Mouse (Mus musculus): ENCODE measurements around the gene Zfp213. TPM values are rescaled to one million over a fixed set of nuclear protein-coding genes. Genes with fewer than 3 reads are reported as not detected.

Gene Zfp213
- 16.9 and 19.8 TPM in 2 replicates for polyA plus RNA-seq (2014; fragmentation: Nextera tagmentation; extraction: Ambion mirVana)

DNA sequence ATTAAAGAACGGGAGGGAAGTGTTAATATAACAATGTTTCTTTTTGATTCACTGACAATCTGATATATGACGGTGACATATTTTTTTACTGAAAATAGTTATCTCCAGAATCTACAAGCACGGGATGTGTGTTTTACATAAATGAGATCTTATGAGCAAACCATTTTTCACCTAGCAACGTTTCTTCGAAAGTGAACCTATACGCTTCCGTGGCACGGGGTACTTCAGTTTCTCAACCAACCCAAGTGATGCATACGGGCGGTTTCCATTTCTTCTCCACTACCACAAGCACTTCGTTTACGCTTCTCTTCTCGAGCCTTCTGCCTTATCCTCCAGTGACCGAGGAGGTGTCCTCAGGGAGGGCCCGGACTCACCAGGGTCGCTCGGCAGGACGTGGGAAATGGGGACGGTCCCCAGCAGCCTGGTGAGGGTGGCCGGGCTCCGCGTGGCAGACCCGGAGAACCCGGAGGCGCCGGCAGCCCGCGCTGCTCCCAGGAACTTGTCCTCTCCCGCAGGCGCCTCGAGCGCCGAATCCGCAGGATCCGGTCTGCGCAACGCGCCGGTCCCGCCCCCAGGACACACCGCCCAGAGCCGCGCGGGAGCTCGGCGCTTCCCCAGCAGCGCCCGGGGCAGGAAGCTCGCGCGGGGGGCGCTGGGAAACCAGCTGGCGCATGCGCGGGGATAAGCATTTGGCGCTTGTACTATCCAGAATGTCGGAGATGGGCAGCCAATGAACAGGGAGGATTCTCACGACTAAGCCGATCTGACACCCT, at the start of gene Zfp213:
Zfp213 (minus strand) TSS at position 644 of the 773 bp plus-strand sequence.
- peak within 1 kb of the TSS; percentile 92 for H3K27ac ChIP-seq (ENCODE audit: low read depth, low read length)
- no peaks in the 10 kb centered on the region for H3K27me3 ChIP-seq (ENCODE audit: control insufficient read depth, insufficient read depth, low read length)
- ATAC-seq (ENCODE audit: low read depth): peak; percentile 95
- H3K36me3 ChIP-seq (ENCODE audit: control insufficient read depth, insufficient read depth, low read length): peaks cover 10% of the 10 kb centered on the region; the same call in 1 of the 2 replicates
- H3K9me3 ChIP-seq (ENCODE audit: control insufficient read depth, low read length): no peaks in the 10 kb centered on the region
- H3K4me1 ChIP-seq (ENCODE audit: control insufficient read depth, insufficient read depth, low read length): peaks cover 8% of the 10 kb centered on the region; the same call in 1 of the 2 replicates
- under 1% methylated on average over 59 of the region's 59 CpGs for WGBS
- peak within 1 kb of the TSS; percentile 85 for H3K9ac ChIP-seq (replicated peaks; ENCODE audit: low read depth, low read length)
- peak within 1 kb of the TSS; percentile 81 for H3K4me2 ChIP-seq (ENCODE audit: low read depth, low read length)
- peak within 1 kb of the TSS; percentile 82 for H3K4me3 ChIP-seq (ENCODE audit: low read depth, low read length)

- 87% methylated on average over 28 of the region's 28 CpGs for WGBS
- H3K27me3 ChIP-seq (ENCODE audit: control insufficient read depth, insufficient read depth, low read length): no peaks in the 10 kb centered on the region
- ATAC-seq (ENCODE audit: low read depth): no peak
These were observed 46.3 kb upstream of the Zfp213 start for GRCm38 (mm10) chr17:23610361-23610800.

GRCm38 (mm10) chr17:23609612-23610011, 45.6 kb upstream of the Zfp213 start:
- ATAC-seq (ENCODE audit: low read depth): no peak
- Histone ChIP-seq H3K36me3 (ENCODE audit: control insufficient read depth, insufficient read depth, low read length) (no peaks in the 10 kb centered on the region), H3K4me1 (ENCODE audit: control insufficient read depth, insufficient read depth, low read length) (no peaks in the 10 kb centered on the region), H3K27me3 (ENCODE audit: control insufficient read depth, insufficient read depth, low read length) (no peaks in the 10 kb centered on the region), H3K4me2 (ENCODE audit: low read depth, low read length) (no peak overlapping the region), H3K9me3 (ENCODE audit: control insufficient read depth, low read length) (no peaks in the 10 kb centered on the region), H3K27ac (ENCODE audit: low read depth, low read length) (no peak overlapping the region), H3K9ac (replicated peaks; ENCODE audit: low read depth, low read length) (no peak overlapping the region), H3K4me3 (ENCODE audit: low read depth, low read length) (no peak overlapping the region)
- 93% methylated on average over 24 of the region's 24 CpGs for WGBS

More at GRCm38 (mm10) chr17:23610361-23610800, 46.3 kb upstream of the Zfp213 start:
- Histone ChIP-seq H3K4me3 (ENCODE audit: low read depth, low read length) (no peak overlapping the region), H3K27ac (ENCODE audit: low read depth, low read length) (no peak overlapping the region), H3K4me2 (ENCODE audit: low read depth, low read length) (no peak overlapping the region), H3K4me1 (ENCODE audit: control insufficient read depth, insufficient read depth, low read length) (no peaks in the 10 kb centered on the region), H3K36me3 (ENCODE audit: control insufficient read depth, insufficient read depth, low read length) (no peaks in the 10 kb centered on the region), H3K9ac (replicated peaks; ENCODE audit: low read depth, low read length) (no peak overlapping the region), H3K9me3 (ENCODE audit: control insufficient read depth, low read length) (no peaks in the 10 kb centered on the region)

DNA sequence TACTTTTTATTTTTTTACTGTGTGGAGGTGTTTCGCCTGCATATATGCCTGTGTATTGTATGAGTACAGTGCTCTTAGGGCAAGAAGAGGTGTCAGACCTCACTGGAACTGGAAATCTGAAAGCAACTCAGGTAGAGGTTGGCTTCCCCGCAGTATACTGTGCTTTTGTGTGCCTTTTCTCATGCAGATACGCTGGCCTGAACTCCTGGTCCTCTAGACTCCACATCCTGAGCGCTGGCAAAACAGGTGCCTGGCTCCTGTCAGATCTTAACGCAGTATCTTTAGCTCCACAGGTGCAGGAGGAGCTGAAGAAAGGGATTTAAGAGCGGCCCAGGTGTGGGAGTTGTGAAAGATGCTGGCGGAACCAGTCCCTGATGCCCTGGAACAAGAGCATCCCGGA, 41.2 kb upstream of the Zfp213 start:
- no peaks in the 10 kb centered on the region for H3K27me3 ChIP-seq (ENCODE audit: control insufficient read depth, insufficient read depth, low read length)
- H3K4me2 ChIP-seq (ENCODE audit: low read depth, low read length): no peak overlapping the region
- no peaks in the 10 kb centered on the region for H3K9me3 ChIP-seq (ENCODE audit: control insufficient read depth, low read length)
- no peak for ATAC-seq (ENCODE audit: low read depth)
- WGBS: 85% methylated on average over 8 of the region's 8 CpGs
- H3K27ac ChIP-seq (ENCODE audit: low read depth, low read length): no peak overlapping the region
- H3K9ac ChIP-seq (replicated peaks; ENCODE audit: low read depth, low read length): no peak overlapping the region
- no peaks in the 10 kb centered on the region for H3K4me1 ChIP-seq (ENCODE audit: control insufficient read depth, insufficient read depth, low read length)
- no peaks in the 10 kb centered on the region for H3K36me3 ChIP-seq (ENCODE audit: control insufficient read depth, insufficient read depth, low read length)
- no peak overlapping the region for H3K4me3 ChIP-seq (ENCODE audit: low read depth, low read length)

GRCm38 (mm10) chr17:23604394-23604793, 40.4 kb upstream of the Zfp213 start:
- no peak overlapping the region for H3K4me3 ChIP-seq (ENCODE audit: low read depth, low read length)
- no peak overlapping the region for H3K4me2 ChIP-seq (ENCODE audit: low read depth, low read length)
- no peak for ATAC-seq (ENCODE audit: low read depth)
- no peak overlapping the region for H3K27ac ChIP-seq (ENCODE audit: low read depth, low read length)
- H3K9me3 ChIP-seq (ENCODE audit: control insufficient read depth, low read length): no peaks in the 10 kb centered on the region
- no peak overlapping the region for H3K9ac ChIP-seq (replicated peaks; ENCODE audit: low read depth, low read length)
- H3K36me3 ChIP-seq (ENCODE audit: control insufficient read depth, insufficient read depth, low read length): no peaks in the 10 kb centered on the region
- no peaks in the 10 kb centered on the region for H3K4me1 ChIP-seq (ENCODE audit: control insufficient read depth, insufficient read depth, low read length)
- no peaks in the 10 kb centered on the region for H3K27me3 ChIP-seq (ENCODE audit: control insufficient read depth, insufficient read depth, low read length)
- WGBS: 88% methylated on average over 7 of the region's 7 CpGs

- H3K27me3 ChIP-seq (ENCODE audit: control insufficient read depth, insufficient read depth, low read length): no peaks in the 10 kb centered on the region
- H3K36me3 ChIP-seq (ENCODE audit: control insufficient read depth, insufficient read depth, low read length): no peaks in the 10 kb centered on the region
- ATAC-seq (ENCODE audit: low read depth): no peak
- H3K4me3 ChIP-seq (ENCODE audit: low read depth, low read length): no peak overlapping the region
- 57% methylated on average over 2 of the region's 2 CpGs for WGBS
- H3K4me1 ChIP-seq (ENCODE audit: control insufficient read depth, insufficient read depth, low read length): no peaks in the 10 kb centered on the region
- no peak overlapping the region for H3K9ac ChIP-seq (replicated peaks; ENCODE audit: low read depth, low read length)
- no peak overlapping the region for H3K4me2 ChIP-seq (ENCODE audit: low read depth, low read length)
- no peak overlapping the region for H3K27ac ChIP-seq (ENCODE audit: low read depth, low read length)
- no peaks in the 10 kb centered on the region for H3K9me3 ChIP-seq (ENCODE audit: control insufficient read depth, low read length)
These were observed 39.5 kb upstream of the Zfp213 start for GRCm38 (mm10) chr17:23603542-23603941.

DNA sequence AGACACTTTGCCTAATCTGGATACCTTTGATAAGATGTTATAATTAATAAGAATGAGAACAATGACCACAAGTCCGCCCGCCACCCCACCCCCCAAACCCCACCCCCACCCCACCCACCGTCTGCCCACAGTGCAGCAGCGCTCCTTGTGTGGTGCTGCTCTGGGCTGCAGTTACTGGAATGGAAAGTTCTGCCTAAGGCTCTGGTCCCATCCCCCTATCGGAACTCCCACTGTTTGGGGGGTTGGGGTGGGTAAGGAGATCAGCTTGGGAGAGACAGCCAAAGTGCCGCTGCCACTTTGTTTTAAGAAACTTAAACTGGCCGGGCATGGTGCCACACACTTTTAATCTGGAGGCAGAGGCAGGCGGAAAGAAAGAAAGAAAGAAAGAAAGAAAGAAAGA, 39.0 kb upstream of the Zfp213 start:
- WGBS: 32% methylated on average over 8 of the region's 8 CpGs

DNA sequence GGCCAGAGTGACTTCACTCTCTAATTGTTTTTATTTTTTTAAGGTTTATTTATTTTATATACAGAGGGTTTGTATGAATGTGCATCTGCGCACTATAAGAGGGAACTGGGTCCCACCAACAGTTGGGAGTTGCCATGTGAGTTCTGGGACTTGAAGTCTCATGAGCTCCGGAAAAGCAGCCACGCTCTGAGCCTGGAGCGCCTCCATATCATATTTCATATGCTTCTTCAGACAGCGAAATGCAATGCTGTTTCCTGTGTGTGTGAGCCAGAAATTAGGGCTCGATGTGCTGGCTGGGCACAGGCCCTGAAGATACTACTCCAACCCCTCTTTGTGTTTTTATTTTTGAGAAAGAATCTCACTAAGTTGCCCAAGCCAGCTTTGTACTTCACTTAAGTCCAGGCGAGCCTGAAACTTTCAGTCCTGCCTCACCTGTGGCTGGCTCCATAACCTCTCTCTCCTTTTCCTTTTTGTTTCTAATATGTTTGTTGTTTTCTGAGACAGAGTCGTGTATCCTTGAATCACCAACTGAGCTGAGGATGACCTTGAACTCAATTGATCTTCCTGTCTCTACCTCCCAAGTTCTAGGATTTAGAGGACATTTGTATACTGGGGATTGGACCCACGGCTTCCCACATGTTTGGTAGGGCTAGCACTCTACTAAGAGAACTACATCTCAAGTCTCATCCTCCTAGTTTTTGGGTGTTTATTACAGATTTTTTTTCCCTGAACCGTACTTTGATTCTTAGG, 38.0 kb upstream of the Zfp213 start:
- H3K36me3 ChIP-seq (ENCODE audit: control insufficient read depth, insufficient read depth, low read length): no peaks in the 10 kb centered on the region
- no peak for ATAC-seq (ENCODE audit: low read depth)
- H3K27me3 ChIP-seq (ENCODE audit: control insufficient read depth, insufficient read depth, low read length): no peaks in the 10 kb centered on the region
- no peak overlapping the region for H3K4me3 ChIP-seq (ENCODE audit: low read depth, low read length)
- no peak overlapping the region for H3K27ac ChIP-seq (ENCODE audit: low read depth, low read length)
- no peak overlapping the region for H3K9ac ChIP-seq (replicated peaks; ENCODE audit: low read depth, low read length)
- no peaks in the 10 kb centered on the region for H3K4me1 ChIP-seq (ENCODE audit: control insufficient read depth, insufficient read depth, low read length)
- H3K9me3 ChIP-seq (ENCODE audit: control insufficient read depth, low read length): no peaks in the 10 kb centered on the region
- no peak overlapping the region for H3K4me2 ChIP-seq (ENCODE audit: low read depth, low read length)
- 54% methylated on average over 10 of the region's 10 CpGs for WGBS

More for the DNA sequence above, 39.0 kb upstream of the Zfp213 start:
- Histone ChIP-seq H3K27ac (ENCODE audit: low read depth, low read length) (no peak overlapping the region), H3K36me3 (ENCODE audit: control insufficient read depth, insufficient read depth, low read length) (no peaks in the 10 kb centered on the region), H3K27me3 (ENCODE audit: control insufficient read depth, insufficient read depth, low read length) (no peaks in the 10 kb centered on the region), H3K9ac (replicated peaks; ENCODE audit: low read depth, low read length) (no peak overlapping the region), H3K9me3 (ENCODE audit: control insufficient read depth, low read length) (no peaks in the 10 kb centered on the region), H3K4me3 (ENCODE audit: low read depth, low read length) (no peak overlapping the region), H3K4me2 (ENCODE audit: low read depth, low read length) (no peak overlapping the region), H3K4me1 (ENCODE audit: control insufficient read depth, insufficient read depth, low read length) (no peaks in the 10 kb centered on the region)
- ATAC-seq (ENCODE audit: low read depth): no peak
